Mouse (Mus musculus) spleen, adult 2 months (tissue): ENCODE results near the gene Prokr2.

Experiments
- CTCF ChIP-seq: fragments of 200-500 bp; IDR thresholded peaks from 2 replicates; pipeline ENCODE4 v1.5.1; 2011; ENCODE audit warnings: mild to moderate bottlenecking, inconsistent platforms; ENCODE audit not compliant: insufficient read depth, insufficient read length, insufficient replicate concordance; ENCODE audit errors: extremely low read depth
- POLR2A ChIP-seq: fragments of 200-500 bp; IDR thresholded peaks from 2 replicates; pipeline ENCODE4 v1.6.1; 2011; ENCODE audit warnings: low read depth, low read length, inconsistent platforms

GRCm38 (mm10) chr2:132390607-132391160 lies 5.4 kb upstream of the Prokr2 start:
- TF ChIP-seq CTCF: no peak
- TF ChIP-seq POLR2A: no peak
